Mouse (Mus musculus) frontal cortex, postnatal 36 days (tissue): ENCODE results near the gene Gm2007.
"Not testable (repeated sequence)": the region's sequence is repeated elsewhere in the genome, so short reads cannot be mapped to it uniquely, and the experiment has no call there.

Source experiments
- DNase-seq, 2 experiments: peaks; one replicate each; pipeline ENCODE4 v3.0.0; 2022; ENCODE audit warnings: low spot score in 2 of 2

Gm2007 gene

GRCm38 (mm10) chr2:175741237-175741636 is at the start of gene Gm2007:
Gene Gm2007, plus strand, starts transcription at chr2:175741537.
- not testable (repeated sequence) for DNase-seq

DNA sequence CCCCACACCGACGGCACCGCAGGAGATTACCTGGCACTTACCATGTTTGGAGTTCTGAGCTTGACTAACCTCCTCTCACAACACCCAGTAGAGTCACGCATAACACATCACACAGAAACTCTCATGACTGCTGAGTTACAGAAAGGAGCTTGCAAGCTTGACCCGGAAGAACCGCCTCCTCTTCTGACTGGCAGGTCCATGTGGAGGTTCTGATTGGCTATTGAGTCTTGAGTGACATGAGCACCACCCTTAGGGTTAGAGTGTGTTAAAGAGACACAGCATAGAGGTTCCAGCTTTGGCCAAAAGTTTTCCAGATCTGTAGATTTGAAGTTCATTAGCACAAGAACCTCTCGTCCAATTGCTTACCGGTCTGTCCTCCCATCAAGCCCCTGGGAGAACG is 37.8 kb upstream of the Gm2007 start, which contains the start of gene Zfp969:
Gene Zfp969, minus strand, starts transcription at position 101 of the 400 bp plus-strand sequence.
- DNase-seq: not testable (repeated sequence)

DNA sequence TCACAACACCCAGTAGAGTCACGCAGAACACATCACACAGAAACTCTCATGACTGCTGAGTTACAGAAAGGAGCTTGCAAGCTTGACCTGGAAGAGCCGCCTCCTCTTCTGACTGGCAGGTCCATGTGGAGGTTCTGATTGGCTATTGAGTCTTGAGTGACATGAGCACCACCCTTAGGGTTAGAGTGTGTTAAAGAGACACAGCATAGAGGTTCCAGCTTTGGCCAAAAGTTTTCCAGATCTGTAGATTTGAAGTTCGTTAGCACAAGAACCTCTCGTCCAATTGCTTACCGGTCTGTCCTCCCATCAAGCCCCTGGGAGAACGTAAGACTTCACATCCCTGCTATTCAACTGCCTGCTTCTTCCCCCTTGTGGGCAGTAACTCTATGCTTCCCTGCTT is 59.7 kb downstream of the Gm2007 start, which contains the start of gene Gm14288:
Gene Gm14288, minus strand, starts transcription at position 101 of the 400 bp plus-strand sequence.
- not testable (repeated sequence) for DNase-seq
